Mouse (Mus musculus): ENCODE measurements around the gene Rbm33.

DNA sequence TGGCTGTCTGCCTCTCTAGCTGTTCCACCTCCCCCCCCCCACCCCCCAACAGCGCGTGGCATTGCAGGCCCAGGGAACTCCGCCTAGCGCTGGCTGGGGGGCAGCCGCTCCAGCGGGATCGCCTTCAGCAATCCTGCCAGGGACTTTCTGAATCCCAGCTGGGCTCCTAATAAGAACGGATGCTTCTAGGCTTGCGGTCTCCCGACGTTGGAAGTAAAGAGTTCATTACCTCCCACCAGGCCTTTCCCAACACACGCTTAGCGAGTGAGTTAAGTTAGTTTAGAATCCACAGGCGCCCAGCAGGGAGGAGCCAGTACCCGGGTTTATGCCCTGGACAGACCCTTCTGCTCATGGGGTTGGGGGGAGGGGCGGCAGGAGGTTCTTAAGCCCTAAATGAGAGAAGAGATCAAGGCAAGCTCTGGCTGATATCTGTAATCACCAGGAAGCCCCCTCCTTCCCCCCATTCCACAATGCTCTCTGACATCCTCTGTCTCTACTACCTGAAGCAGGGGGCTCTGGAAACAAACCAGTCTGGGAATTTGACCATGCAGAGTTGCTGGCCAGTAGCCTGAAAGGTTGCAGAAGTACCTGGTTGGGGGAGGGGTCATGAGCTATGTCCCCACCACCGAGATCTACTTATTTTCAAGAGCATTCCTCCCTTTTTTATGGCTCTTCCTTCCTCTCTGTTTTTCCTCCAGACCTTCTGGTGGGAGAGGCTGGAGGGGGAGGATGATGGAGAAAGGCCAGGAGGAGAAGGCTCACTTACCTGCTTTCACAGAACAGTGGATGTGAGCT, 143.8 kb downstream of the Rbm33 start:
- TF ChIP-seq EP300 (IDR thresholded peaks at IDR 0.05) (peak; percentile 18; the same call in 1 of the 2 replicates), CTCF (IDR thresholded peaks at IDR 0.05) (no peak)
